Mouse (Mus musculus): Measurements from ENCODE around the gene Ctse.

DNA sequence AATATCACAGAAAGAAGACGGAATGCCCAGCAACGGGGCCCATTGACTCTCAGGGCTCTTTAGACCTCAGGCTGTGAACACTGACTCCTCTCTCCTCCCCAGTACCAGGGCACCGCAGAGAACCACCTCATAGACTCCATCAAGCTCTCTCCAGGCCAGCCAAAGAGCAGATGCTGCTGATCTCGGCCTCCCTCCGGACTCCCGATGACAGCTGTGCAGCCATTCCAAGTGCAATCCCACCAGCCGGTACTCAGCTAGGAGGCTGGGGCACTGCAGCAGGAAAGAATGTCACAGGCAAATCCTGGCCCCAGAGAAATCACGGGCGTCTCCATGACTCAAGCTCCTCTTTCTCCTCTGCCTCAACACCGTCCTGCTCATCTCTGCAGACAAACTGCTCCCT is 73.4 kb downstream of the Ctse start:
- no peak for TF ChIP-seq GATA1 (IDR thresholded peaks at IDR 0.05; ENCODE audit: low read length)
- TF ChIP-seq TAL1 (IDR thresholded peaks at IDR 0.05; ENCODE audit: low read length) = no peak
